Mouse (Mus musculus) heart, embryonic 16.5 days (tissue): ENCODE data around the gene Rars2. TPM values are rescaled to one million over a fixed set of nuclear protein-coding genes. Genes with fewer than 3 reads are reported as not detected.

Source experiments
- ATAC-seq: fragments of 200-750 bp; cut with Nextera tagmentation; replicated peaks from 2 replicates; pipeline ENCODE4 v1.8.0; 2017; ENCODE audit warnings: moderate number of reproducible peaks; ENCODE audit not compliant: insufficient read depth, low FRiP score; ENCODE audit errors: extremely low read depth
- H3K27ac ChIP-seq: fragments of 300-500 bp; sonication (generic); 2 replicates; pipeline ENCODE4 v1.5.1; 2014; ENCODE audit warnings: mild to moderate bottlenecking, low read length, control low read depth, moderate library complexity
- H3K27me3 ChIP-seq: fragments of 300-500 bp; sonication (generic); 2 replicates; pipeline ENCODE4 v1.6.1; 2014; ENCODE audit warnings: low read length, mixed read lengths; ENCODE audit not compliant: control insufficient read depth, insufficient read depth
- H3K36me3 ChIP-seq: fragments of 300-500 bp; sonication (generic); 2 replicates; pipeline ENCODE4 v1.6.1; 2014; ENCODE audit not compliant: control insufficient read depth, insufficient read depth
- H3K4me1 ChIP-seq: fragments of 300-500 bp; sonication (generic); 2 replicates; pipeline ENCODE4 v1.6.1; 2014; ENCODE audit warnings: low read length, mixed read lengths; ENCODE audit not compliant: control insufficient read depth, insufficient read depth
- H3K4me2 ChIP-seq: fragments of 300-500 bp; sonication (generic); 2 replicates; pipeline ENCODE4 v1.6.1; 2014; ENCODE audit warnings: low read depth, mild to moderate bottlenecking, control low read depth, low read length
- H3K4me3 ChIP-seq: fragments of 300-500 bp; sonication (generic); 2 replicates; pipeline ENCODE4 v1.5.1; 2014; ENCODE audit warnings: mild to moderate bottlenecking, control low read depth, low read length
- H3K9ac ChIP-seq: fragments of 300-500 bp; sonication (generic); 2 replicates; pipeline ENCODE4 v1.6.1; 2014; ENCODE audit warnings: low read length, control low read depth
- H3K9me3 ChIP-seq: fragments of 300-500 bp; sonication (generic); replicated peaks from 2 replicates; pipeline ENCODE4 v1.6.1; 2016; ENCODE audit warnings: low read length; ENCODE audit not compliant: control insufficient read depth
- WGBS: fragments of 180-500 bp; shearing (Covaris S2); extraction: QIAGEN DNeasy Blood & Tissue Kit; methylation state at CpG from one replicate; pipeline ENCODE4 v1.1.7; 2014; 5-methylcytosine and 5-hydroxymethylcytosine counted together
- polyA plus RNA-seq: library from polyadenylated mRNA; unstranded; fragments of >200 nt; fragmentation: Nextera tagmentation; extraction: Ambion mirVana; gene quantifications from 2 replicates; pipeline ENCODE4 v1.2.1, GENCODE M21; 2015

Rars2 gene
- polyA plus RNA-seq, 1 experiment from 2014 or later, result 56.9 TPM

GRCm38 (mm10) chr4:34702231-34702630 is 87.5 kb downstream of the Rars2 start:
- Histone ChIP-seq H3K4me1 (no peaks in the 10 kb centered on the region), H3K27ac (no peak overlapping the region), H3K36me3 (no peaks in the 10 kb centered on the region), H3K4me2 (no peak overlapping the region), H3K27me3 (no peaks in the 10 kb centered on the region), H3K4me3 (no peak overlapping the region), H3K9ac (no peak overlapping the region), H3K9me3 (no peaks in the 10 kb centered on the region)
- WGBS, result 95% methylated on average over 11 of the region's 11 CpGs
- ATAC-seq, result no peak

- H3K9me3 ChIP-seq, result no peaks in the 10 kb centered on the region
- no peaks in the 10 kb centered on the region for H3K4me1 ChIP-seq
- no peak overlapping the region for H3K27ac ChIP-seq
- ATAC-seq, result no peak
- H3K36me3 ChIP-seq, result no peaks in the 10 kb centered on the region
- H3K9ac ChIP-seq, result no peak overlapping the region
- 58% methylated on average over 4 of the region's 4 CpGs for WGBS
- no peaks in the 10 kb centered on the region for H3K27me3 ChIP-seq
- H3K4me2 ChIP-seq, result no peak overlapping the region
- H3K4me3 ChIP-seq, result no peak overlapping the region
These were observed 88.3 kb downstream of the Rars2 start for GRCm38 (mm10) chr4:34703029-34703428.

DNA sequence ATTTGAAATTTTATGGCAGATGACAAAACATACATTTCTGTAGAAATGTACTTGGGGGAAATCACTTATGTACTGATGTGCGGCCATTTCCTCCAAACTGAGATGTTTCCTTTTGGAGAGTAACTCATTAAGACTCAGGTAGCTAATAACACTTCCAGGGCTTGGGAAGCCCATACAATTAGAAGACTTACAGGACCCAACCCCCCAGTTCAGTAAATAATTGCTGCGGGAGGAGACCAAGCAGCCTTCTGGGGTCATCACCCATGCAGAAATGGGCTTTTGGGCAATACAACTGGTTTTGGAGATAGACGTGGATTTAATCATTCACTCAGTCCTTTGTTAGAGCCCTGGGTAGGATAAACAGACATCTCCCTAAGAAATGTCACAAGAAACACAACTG is 92.5 kb downstream of the Rars2 start:
- no peaks in the 10 kb centered on the region for H3K9me3 ChIP-seq
- no peak overlapping the region for H3K27ac ChIP-seq
- no peak overlapping the region for H3K4me3 ChIP-seq
- no peak overlapping the region for H3K9ac ChIP-seq
- H3K36me3 ChIP-seq, result no peaks in the 10 kb centered on the region
- no peak overlapping the region for H3K4me2 ChIP-seq
- no peak for ATAC-seq
- WGBS, result 78% methylated on average over 3 of the region's 3 CpGs
- H3K4me1 ChIP-seq, result no peaks in the 10 kb centered on the region
- no peaks in the 10 kb centered on the region for H3K27me3 ChIP-seq

GRCm38 (mm10) chr4:34708127-34708526 is 93.4 kb downstream of the Rars2 start:
- WGBS, result 57% methylated on average over 3 of the region's 3 CpGs
- H3K4me1 ChIP-seq, result no peaks in the 10 kb centered on the region
- H3K27ac ChIP-seq, result no peak overlapping the region
- H3K4me2 ChIP-seq, result no peak overlapping the region
- no peak overlapping the region for H3K9ac ChIP-seq
- no peaks in the 10 kb centered on the region for H3K9me3 ChIP-seq
- no peak overlapping the region for H3K4me3 ChIP-seq
- no peaks in the 10 kb centered on the region for H3K27me3 ChIP-seq
- no peaks in the 10 kb centered on the region for H3K36me3 ChIP-seq
- no peak for ATAC-seq

Other genes with a start within 250 kb of the Rars2 start
- 28.1 and 31.0 TPM in 2 replicates for gene Akirin2, start 64.0 kb upstream of the Rars2 start, polyA plus RNA-seq
- gene Orc3, start within 50 bp of the Rars2 start, polyA plus RNA-seq, result 63.2 and 68.9 TPM in 2 replicates
- gene Slc35a1, start 72.5 kb downstream of the Rars2 start, polyA plus RNA-seq, result 42.9 and 43.4 TPM in 2 replicates
- 1.3 and 1.5 TPM in 2 replicates for gene Cfap206, start 115.2 kb downstream of the Rars2 start, polyA plus RNA-seq
- not detected in 2 replicates for gene Gm136, start 141.3 kb downstream of the Rars2 start, polyA plus RNA-seq
- 62.1 and 69.9 TPM in 2 replicates for gene Smim8, start 163.5 kb downstream of the Rars2 start, polyA plus RNA-seq